Mouse (Mus musculus): ENCODE measurements around the gene Chd2. TPM values are rescaled to one million over a fixed set of nuclear protein-coding genes. Genes with fewer than 3 reads are reported as not detected.
A peak's percentile ranks its signal among the peaks of the same experiment; 100 is the strongest.

Gene Chd2
- polyA plus RNA-seq, 1 experiment from 2014 or later = 40.2 TPM

DNA sequence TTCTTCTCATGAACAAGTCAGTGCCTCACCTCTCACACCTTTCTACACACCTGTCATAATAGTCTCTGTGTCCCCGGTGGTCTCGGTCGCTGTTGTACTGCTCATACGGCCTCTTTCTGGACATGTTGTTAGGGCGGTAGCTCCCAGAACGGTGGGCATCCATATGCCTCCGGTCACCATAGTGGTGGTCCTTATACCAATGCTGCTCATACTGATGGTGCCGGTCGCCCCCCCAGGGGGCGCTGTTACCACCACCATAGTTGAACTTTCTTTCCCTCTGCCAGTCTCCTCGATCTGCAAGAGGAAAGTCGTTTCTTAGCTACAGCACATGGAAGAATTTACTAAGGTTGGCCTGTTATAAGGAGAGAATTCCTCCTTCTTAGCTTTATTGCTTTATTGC is 105.9 kb downstream of the Chd2 start:
- no peak overlapping the region for H3K4me3 ChIP-seq (ENCODE audit: low read depth, low read length)
- ATAC-seq = no peak
- WGBS = 71% methylated on average over 12 of the region's 12 CpGs
- peaks cover 82% of the 10 kb centered on the region for H3K36me3 ChIP-seq (ENCODE audit: control insufficient read depth, insufficient read depth, low read length)
- DNase-seq (ENCODE audit: low spot score) = peak; percentile 41
- no peak overlapping the region for H3K27ac ChIP-seq (ENCODE audit: low read depth, low read length)
- no peaks in the 10 kb centered on the region for H3K27me3 ChIP-seq (replicated peaks; ENCODE audit: control insufficient read depth, insufficient read depth, low read length)
- H3K4me2 ChIP-seq (ENCODE audit: low read length) = no peak overlapping the region
- no peaks in the 10 kb centered on the region for H3K9me3 ChIP-seq (replicated peaks; ENCODE audit: control insufficient read depth, low read length)
- no peaks in the 10 kb centered on the region for H3K4me1 ChIP-seq (ENCODE audit: control insufficient read depth, insufficient read depth, low read length)
- no peak overlapping the region for H3K9ac ChIP-seq (ENCODE audit: low read length)

DNA sequence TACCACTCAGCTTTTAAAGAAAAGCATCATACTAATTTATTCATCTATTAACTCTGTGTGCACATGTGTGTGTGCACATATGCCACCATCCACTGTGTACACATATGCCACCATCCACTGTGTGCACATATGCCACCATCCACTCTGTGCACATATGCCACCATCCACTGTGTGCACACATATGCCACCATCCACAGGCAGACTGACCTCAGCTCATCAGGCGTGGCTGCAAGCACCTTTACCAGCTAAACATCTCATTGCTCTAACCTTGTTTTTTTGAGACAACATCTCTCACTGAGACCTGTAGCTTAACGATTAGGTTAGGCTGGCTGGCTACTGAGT is 107.3 kb downstream of the Chd2 start:
- ATAC-seq = peak; percentile 36; the same call in 1 of the 2 replicates
- no peak overlapping the region for H3K27ac ChIP-seq (ENCODE audit: low read depth, low read length)

DNA sequence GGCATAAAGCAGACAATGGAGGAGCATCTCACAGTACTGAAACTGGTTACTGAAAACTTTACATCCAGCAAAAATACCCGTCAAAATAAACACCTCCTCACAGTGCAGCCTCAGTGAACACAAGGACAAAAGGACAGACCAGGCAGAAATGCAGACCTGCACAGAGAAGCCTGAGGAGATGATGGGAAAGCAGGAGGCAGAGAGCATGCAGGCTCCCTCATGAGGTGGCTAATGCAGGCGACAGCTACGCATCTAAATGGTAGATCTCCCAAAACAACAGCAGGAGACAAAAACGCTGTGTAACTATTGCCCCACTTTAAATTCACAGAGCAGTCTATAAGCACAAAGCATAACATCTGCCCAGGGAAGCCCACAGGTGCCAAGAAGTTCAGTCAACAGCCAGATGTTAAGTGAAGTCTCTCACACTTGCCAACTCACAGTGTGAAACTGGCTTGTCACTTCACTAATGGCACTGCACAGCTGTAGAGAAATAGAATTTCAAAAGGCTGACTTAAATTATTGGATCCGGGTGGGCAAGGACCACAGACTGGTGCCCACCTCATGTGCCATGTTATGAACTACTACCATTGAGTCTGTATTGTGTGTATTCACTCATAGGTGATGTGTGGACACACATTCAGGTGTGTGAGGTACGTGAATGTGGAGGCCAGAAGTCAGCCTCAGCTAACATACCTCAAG is 107.8 kb downstream of the Chd2 start:
- Histone ChIP-seq H3K4me3 (ENCODE audit: low read depth, low read length) (no peak overlapping the region), H3K27ac (ENCODE audit: low read depth, low read length) (no peak overlapping the region), H3K9ac (ENCODE audit: low read length) (no peak overlapping the region), H3K4me2 (ENCODE audit: low read length) (no peak overlapping the region), H3K4me1 (ENCODE audit: control insufficient read depth, insufficient read depth, low read length) (no peaks in the 10 kb centered on the region), H3K9me3 (replicated peaks; ENCODE audit: control insufficient read depth, low read length) (no peaks in the 10 kb centered on the region), H3K27me3 (replicated peaks; ENCODE audit: control insufficient read depth, insufficient read depth, low read length) (no peaks in the 10 kb centered on the region), H3K36me3 (ENCODE audit: control insufficient read depth, insufficient read depth, low read length) (peaks cover 80% of the 10 kb centered on the region)
- ATAC-seq (no peak), DNase-seq (ENCODE audit: low spot score) (no peak)
- 81% methylated on average over 6 of the region's 6 CpGs for WGBS

More for the DNA sequence above, 107.3 kb downstream of the Chd2 start:
- no peak overlapping the region for H3K4me3 ChIP-seq (ENCODE audit: low read depth, low read length)
- H3K27me3 ChIP-seq (replicated peaks; ENCODE audit: control insufficient read depth, insufficient read depth, low read length) = no peaks in the 10 kb centered on the region
- no peak overlapping the region for H3K9ac ChIP-seq (ENCODE audit: low read length)
- H3K4me2 ChIP-seq (ENCODE audit: low read length) = no peak overlapping the region
- H3K4me1 ChIP-seq (ENCODE audit: control insufficient read depth, insufficient read depth, low read length) = no peaks in the 10 kb centered on the region
- 92% methylated on average over 2 of the region's 2 CpGs for WGBS
- peaks cover 80% of the 10 kb centered on the region for H3K36me3 ChIP-seq (ENCODE audit: control insufficient read depth, insufficient read depth, low read length)
- DNase-seq (ENCODE audit: low spot score) = no peak
- H3K9me3 ChIP-seq (replicated peaks; ENCODE audit: control insufficient read depth, low read length) = no peaks in the 10 kb centered on the region

DNA sequence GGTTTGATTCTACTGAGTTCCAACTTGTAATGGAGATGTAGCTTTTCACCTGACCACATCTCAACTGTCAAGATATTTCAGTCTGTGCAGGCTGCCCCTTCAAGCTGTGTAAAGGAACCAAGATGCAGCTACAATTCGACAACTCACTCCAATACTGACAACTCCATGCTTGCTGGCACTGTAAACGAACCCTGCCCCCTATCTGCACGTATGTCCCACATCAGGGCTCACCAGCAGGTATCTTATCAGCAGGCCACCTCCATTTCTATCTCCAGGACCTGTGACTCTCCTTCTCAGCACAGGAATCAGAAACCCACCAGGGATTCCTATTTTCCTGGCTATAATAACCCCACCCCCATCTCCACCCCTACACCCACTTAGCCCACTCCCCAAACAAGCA is 113.1 kb downstream of the Chd2 start:
- DNase-seq (ENCODE audit: low spot score) = no peak
- no peak overlapping the region for H3K9ac ChIP-seq (ENCODE audit: low read length)
- WGBS = 90% methylated on average over 3 of the region's 3 CpGs
- H3K4me2 ChIP-seq (ENCODE audit: low read length) = no peak overlapping the region
- ATAC-seq = no peak
- no peaks in the 10 kb centered on the region for H3K4me1 ChIP-seq (ENCODE audit: control insufficient read depth, insufficient read depth, low read length)
- H3K36me3 ChIP-seq (ENCODE audit: control insufficient read depth, insufficient read depth, low read length) = peaks cover 51% of the 10 kb centered on the region
- no peak overlapping the region for H3K27ac ChIP-seq (ENCODE audit: low read depth, low read length)
- no peaks in the 10 kb centered on the region for H3K27me3 ChIP-seq (replicated peaks; ENCODE audit: control insufficient read depth, insufficient read depth, low read length)
- no peak overlapping the region for H3K4me3 ChIP-seq (ENCODE audit: low read depth, low read length)
- H3K9me3 ChIP-seq (replicated peaks; ENCODE audit: control insufficient read depth, low read length) = no peaks in the 10 kb centered on the region

DNA sequence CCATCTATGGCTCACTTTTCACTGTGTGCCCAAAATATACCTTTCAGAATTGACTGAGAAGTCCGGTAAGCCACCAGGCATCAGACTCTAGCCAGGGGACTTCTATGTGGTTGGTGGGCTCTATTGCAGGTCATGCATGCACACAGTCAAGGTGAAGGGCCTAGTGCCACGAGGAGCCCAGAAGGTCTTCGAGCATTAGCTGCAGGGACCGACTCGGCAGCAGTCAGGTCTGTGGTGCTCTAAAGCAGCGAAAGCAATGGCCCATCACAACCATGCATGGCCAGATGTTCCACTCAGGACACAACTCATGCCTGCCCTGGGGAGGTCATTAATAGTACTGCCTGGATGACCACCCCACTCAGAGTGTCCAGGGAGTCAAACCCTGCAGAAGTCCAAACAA is 113.8 kb downstream of the Chd2 start:
- Histone ChIP-seq H3K4me3 (ENCODE audit: low read depth, low read length) (no peak overlapping the region), H3K27ac (ENCODE audit: low read depth, low read length) (no peak overlapping the region), H3K27me3 (replicated peaks; ENCODE audit: control insufficient read depth, insufficient read depth, low read length) (no peaks in the 10 kb centered on the region), H3K9me3 (replicated peaks; ENCODE audit: control insufficient read depth, low read length) (no peaks in the 10 kb centered on the region), H3K4me1 (ENCODE audit: control insufficient read depth, insufficient read depth, low read length) (no peaks in the 10 kb centered on the region), H3K36me3 (ENCODE audit: control insufficient read depth, insufficient read depth, low read length) (peaks cover 44% of the 10 kb centered on the region), H3K9ac (ENCODE audit: low read length) (no peak overlapping the region), H3K4me2 (ENCODE audit: low read length) (no peak overlapping the region)
- DNase-seq (ENCODE audit: low spot score) (no peak), ATAC-seq (no peak)
- 96% methylated on average over 6 of the region's 6 CpGs for WGBS

DNA sequence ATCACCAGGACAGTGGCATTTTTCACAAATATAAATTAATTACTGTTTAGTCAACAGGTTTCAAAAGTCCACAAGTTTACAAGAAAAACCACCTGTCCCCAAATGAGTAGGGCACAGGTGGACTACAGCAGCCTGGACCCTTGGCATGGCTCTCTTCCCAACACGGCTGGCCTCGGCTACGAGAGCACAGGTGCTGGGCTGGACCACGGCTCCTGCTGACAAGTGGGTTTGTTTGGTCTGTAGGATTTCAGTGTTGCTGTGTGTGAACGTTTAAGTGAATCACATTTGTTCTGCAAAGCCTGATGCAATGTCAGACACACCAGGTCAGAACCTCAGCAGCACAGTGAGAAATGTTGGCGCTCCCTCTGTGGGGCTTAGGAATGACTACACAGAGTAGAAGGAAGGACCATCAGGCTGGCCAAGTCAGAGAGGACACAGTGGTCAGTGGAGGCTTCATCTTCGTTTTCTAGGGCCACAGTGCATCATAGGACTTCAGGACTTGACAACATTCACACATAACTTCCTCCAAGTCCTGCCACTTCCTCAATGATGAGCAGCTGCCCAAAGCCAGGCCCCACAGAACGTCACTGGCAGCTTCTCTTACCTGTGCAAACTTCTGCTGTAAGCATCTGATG is 114.8 kb downstream of the Chd2 start:
- Histone ChIP-seq H3K4me2 (ENCODE audit: low read length) (no peak overlapping the region), H3K36me3 (ENCODE audit: control insufficient read depth, insufficient read depth, low read length) (peaks cover 42% of the 10 kb centered on the region), H3K27ac (ENCODE audit: low read depth, low read length) (no peak overlapping the region), H3K27me3 (replicated peaks; ENCODE audit: control insufficient read depth, insufficient read depth, low read length) (no peaks in the 10 kb centered on the region), H3K4me3 (ENCODE audit: low read depth, low read length) (no peak overlapping the region), H3K4me1 (ENCODE audit: control insufficient read depth, insufficient read depth, low read length) (peaks cover 4% of the 10 kb centered on the region; the same call in 1 of the 2 replicates), H3K9ac (ENCODE audit: low read length) (no peak overlapping the region), H3K9me3 (replicated peaks; ENCODE audit: control insufficient read depth, low read length) (no peaks in the 10 kb centered on the region)
- DNase-seq (ENCODE audit: low spot score) (no peak), ATAC-seq (no peak)
- WGBS = 84% methylated on average over 8 of the region's 8 CpGs

DNA sequence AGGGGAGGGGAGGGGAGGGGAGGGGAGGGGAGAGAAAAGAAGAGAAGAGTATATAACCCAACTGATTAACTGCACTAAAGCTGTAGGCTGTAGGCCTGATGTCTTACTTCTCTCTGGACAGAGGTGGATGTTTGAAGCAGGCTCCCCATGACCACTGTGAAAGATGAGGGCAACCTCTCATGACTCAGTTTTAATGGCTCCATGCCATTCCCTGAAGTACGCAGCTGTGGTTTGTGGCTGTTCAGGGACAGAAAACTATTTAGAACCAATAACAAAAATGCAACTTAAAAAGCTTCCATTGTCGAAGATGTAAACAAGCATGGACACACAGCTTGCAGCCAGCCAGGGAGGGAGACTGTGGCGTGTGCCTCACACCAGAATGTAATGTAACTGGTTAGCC is 115.4 kb downstream of the Chd2 start:
- ATAC-seq = no peak
- H3K9ac ChIP-seq (ENCODE audit: low read length) = no peak overlapping the region
- no peak for DNase-seq (ENCODE audit: low spot score)
- WGBS = 83% methylated on average over 3 of the region's 3 CpGs
- peaks cover 11% of the 10 kb centered on the region; the same call in 1 of the 2 replicates for H3K4me1 ChIP-seq (ENCODE audit: control insufficient read depth, insufficient read depth, low read length)
- H3K27me3 ChIP-seq (replicated peaks; ENCODE audit: control insufficient read depth, insufficient read depth, low read length) = no peaks in the 10 kb centered on the region
- H3K9me3 ChIP-seq (replicated peaks; ENCODE audit: control insufficient read depth, low read length) = no peaks in the 10 kb centered on the region
- H3K27ac ChIP-seq (ENCODE audit: low read depth, low read length) = no peak overlapping the region
- H3K4me3 ChIP-seq (ENCODE audit: low read depth, low read length) = no peak overlapping the region
- H3K36me3 ChIP-seq (ENCODE audit: control insufficient read depth, insufficient read depth, low read length) = peaks cover 45% of the 10 kb centered on the region
- no peak overlapping the region for H3K4me2 ChIP-seq (ENCODE audit: low read length)

DNA sequence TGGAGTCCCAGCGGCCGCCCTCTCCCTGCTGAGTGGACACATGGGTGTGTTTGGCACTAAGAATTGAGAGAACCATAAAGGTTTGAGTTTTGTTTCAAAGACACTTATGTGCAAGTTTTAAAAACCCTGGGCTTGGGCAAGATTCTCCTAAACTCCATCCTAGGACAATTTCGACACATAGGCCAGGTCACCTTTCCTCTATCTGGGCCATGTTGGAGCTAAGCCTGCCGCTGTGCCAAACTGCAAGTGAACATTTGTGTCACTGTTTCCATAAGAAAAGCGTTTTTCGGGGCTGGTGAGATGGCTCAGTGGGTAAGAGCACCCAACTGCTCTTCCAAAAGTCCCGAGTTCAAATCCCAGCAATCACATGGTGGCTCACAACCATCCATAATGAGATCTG is 116.2 kb downstream of the Chd2 start:
- Histone ChIP-seq H3K4me1 (ENCODE audit: control insufficient read depth, insufficient read depth, low read length) (peaks cover 11% of the 10 kb centered on the region), H3K27ac (ENCODE audit: low read depth, low read length) (no peak overlapping the region; the same call in 1 of the 2 replicates), H3K9ac (ENCODE audit: low read length) (no peak overlapping the region), H3K9me3 (replicated peaks; ENCODE audit: control insufficient read depth, low read length) (no peaks in the 10 kb centered on the region), H3K4me2 (ENCODE audit: low read length) (no peak overlapping the region), H3K36me3 (ENCODE audit: control insufficient read depth, insufficient read depth, low read length) (peaks cover 41% of the 10 kb centered on the region), H3K4me3 (ENCODE audit: low read depth, low read length) (no peak overlapping the region), H3K27me3 (replicated peaks; ENCODE audit: control insufficient read depth, insufficient read depth, low read length) (no peaks in the 10 kb centered on the region)
- ATAC-seq (no peak), DNase-seq (ENCODE audit: low spot score) (no peak)
- 95% methylated on average over 7 of the region's 7 CpGs for WGBS

DNA sequence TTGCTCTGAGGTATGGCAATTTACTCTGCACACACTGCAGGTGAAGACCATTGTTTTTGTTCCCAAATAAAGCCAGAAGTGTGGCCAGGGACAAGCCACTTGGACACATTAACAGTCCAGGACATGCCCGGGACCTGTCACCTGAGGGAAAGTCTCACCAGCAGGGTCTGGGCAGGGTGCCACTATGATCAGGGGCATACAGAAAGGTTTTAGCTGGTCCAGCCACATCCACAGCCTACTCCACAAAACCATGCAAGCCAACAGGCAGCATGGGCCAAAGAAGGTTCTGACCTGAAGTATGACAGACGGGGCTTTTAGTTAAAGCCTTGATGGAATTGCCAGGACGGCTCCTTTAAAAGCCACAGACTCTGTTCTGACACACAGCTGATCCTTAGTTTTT is 116.9 kb downstream of the Chd2 start:
- peaks cover 11% of the 10 kb centered on the region for H3K4me1 ChIP-seq (ENCODE audit: control insufficient read depth, insufficient read depth, low read length)
- H3K27me3 ChIP-seq (replicated peaks; ENCODE audit: control insufficient read depth, insufficient read depth, low read length) = no peaks in the 10 kb centered on the region
- ATAC-seq (no peak), DNase-seq (ENCODE audit: low spot score) (no peak)
- peaks cover 42% of the 10 kb centered on the region for H3K36me3 ChIP-seq (ENCODE audit: control insufficient read depth, insufficient read depth, low read length)
- 27% methylated on average over 3 of the region's 3 CpGs for WGBS
- no peak overlapping the region for H3K4me3 ChIP-seq (ENCODE audit: low read depth, low read length)
- no peak overlapping the region for H3K9ac ChIP-seq (ENCODE audit: low read length)
- no peak overlapping the region; the same call in 1 of the 2 replicates for H3K27ac ChIP-seq (ENCODE audit: low read depth, low read length)
- H3K9me3 ChIP-seq (replicated peaks; ENCODE audit: control insufficient read depth, low read length) = no peaks in the 10 kb centered on the region
- H3K4me2 ChIP-seq (ENCODE audit: low read length) = no peak overlapping the region
